Mouse (Mus musculus) E14TG2a.4 (cell line): ENCODE measurements around the gene Rbms3.

Source experiments
- H3K27me3 ChIP-seq: 2 replicates; pipeline ENCODE4 v1.6.1; 2014; ENCODE audit warnings: low read length, control low read depth; ENCODE audit not compliant: insufficient read depth
- H3K36me3 ChIP-seq: 2 replicates; pipeline ENCODE4 v1.6.1; 2014; ENCODE audit warnings: low read length, control low read depth; ENCODE audit not compliant: insufficient read depth
- H3K4me1 ChIP-seq: replicated peaks from 2 replicates; pipeline ENCODE4 v1.6.1; 2014; ENCODE audit warnings: low read depth, low read length, control low read depth
- H3K4me3 ChIP-seq: replicated peaks from 2 replicates; pipeline ENCODE4 v1.5.1; 2014; ENCODE audit warnings: mild to moderate bottlenecking, low read length
- H3K9me3 ChIP-seq: 2 replicates; pipeline ENCODE4 v1.6.1; 2014; ENCODE audit warnings: low read length, control low read depth
- CTCF ChIP-seq: conservative IDR thresholded peaks from 2 replicates; pipeline ENCODE4 v1.5.1; 2014; ENCODE audit warnings: low read length
- NANOG ChIP-seq: IDR thresholded peaks from 2 replicates; pipeline ENCODE4 v1.6.1; 2014; ENCODE audit warnings: borderline replicate concordance, low read length, mixed read lengths
- POU5F1 ChIP-seq: IDR thresholded peaks from 2 replicates; pipeline ENCODE4 v1.6.1; 2014; ENCODE audit warnings: low read length, borderline replicate concordance

The Rbms3 gene

DNA sequence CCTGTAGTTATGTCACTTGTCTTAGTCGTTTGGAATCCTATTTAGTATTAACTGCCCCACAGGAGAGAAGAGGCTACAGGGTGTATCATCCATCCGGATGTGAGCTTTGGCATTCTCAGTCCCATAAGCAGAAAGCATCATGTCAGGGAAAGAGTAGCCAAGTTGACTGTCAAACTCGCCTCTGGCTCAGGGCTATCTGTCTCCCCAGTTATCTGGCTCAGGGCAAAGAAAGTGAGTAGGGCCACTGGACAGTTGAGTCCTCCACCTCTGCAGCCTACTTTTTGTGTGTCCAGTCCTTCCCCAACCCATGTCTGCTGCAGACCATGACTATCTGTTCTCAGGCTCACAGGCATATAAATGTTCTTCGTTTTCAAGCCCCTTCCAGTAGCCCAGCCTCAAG lies 968.7 kb downstream of the Rbms3 start:
- Histone ChIP-seq H3K4me1 (no peaks in the 10 kb centered on the region), H3K4me3 (no peak overlapping the region), H3K36me3 (no peaks in the 10 kb centered on the region), H3K9me3 (no peaks in the 10 kb centered on the region), H3K27me3 (no peaks in the 10 kb centered on the region)
- TF ChIP-seq CTCF = no peak
- no peak for TF ChIP-seq POU5F1
- TF ChIP-seq NANOG = no peak

DNA sequence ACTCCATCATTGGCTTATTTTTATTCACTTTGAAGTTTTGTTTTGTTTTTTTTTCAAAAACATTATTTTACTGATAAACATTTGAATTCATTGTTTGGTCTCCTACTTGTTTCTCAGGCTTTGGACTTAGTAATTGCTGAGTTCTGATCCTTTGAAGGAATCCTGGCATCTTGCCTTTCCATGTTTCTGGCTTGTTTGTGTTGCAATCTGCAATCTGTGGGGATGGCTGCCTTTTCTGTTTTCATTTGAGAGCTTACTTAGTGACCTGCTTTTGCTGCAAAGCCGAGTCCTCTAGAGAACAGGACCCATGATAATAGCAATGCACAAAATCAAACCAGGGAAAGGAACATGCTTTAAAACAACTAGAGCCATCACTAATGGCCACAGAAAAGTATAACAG lies 969.8 kb downstream of the Rbms3 start:
- Histone ChIP-seq H3K27me3 (no peaks in the 10 kb centered on the region), H3K4me1 (no peaks in the 10 kb centered on the region), H3K36me3 (no peaks in the 10 kb centered on the region), H3K9me3 (no peaks in the 10 kb centered on the region), H3K4me3 (no peak overlapping the region)
- no peak for TF ChIP-seq NANOG
- no peak for TF ChIP-seq CTCF
- no peak for TF ChIP-seq POU5F1

DNA sequence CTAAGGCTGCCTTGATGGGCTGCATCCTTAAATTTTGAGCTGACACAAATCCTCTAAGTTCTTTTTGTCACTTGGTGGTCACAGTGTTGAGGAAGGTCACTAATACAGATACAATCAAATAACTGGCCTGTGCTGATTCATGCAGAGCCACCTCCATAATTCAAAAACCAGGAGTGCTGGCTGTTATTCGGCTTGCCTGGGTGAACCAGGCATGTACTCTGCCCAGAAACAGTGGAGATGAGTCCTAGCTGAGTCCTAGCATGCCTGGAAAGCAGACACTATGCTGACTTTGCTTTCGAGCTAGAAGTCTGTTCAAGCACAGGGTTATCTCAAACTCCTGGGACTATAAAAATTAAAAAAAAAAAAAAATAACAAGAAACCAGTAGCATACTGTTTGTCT lies 972.6 kb downstream of the Rbms3 start:
- Histone ChIP-seq H3K4me1 (no peaks in the 10 kb centered on the region), H3K4me3 (no peak overlapping the region), H3K9me3 (no peaks in the 10 kb centered on the region), H3K27me3 (no peaks in the 10 kb centered on the region), H3K36me3 (no peaks in the 10 kb centered on the region)
- TF ChIP-seq NANOG (no peak), POU5F1 (no peak), CTCF (no peak)

GRCm38 (mm10) chr9:116651414-116651813 lies 978.3 kb downstream of the Rbms3 start:
- Histone ChIP-seq H3K36me3 (no peaks in the 10 kb centered on the region), H3K4me3 (no peak overlapping the region), H3K9me3 (no peaks in the 10 kb centered on the region), H3K4me1 (peaks cover 11% of the 10 kb centered on the region), H3K27me3 (no peaks in the 10 kb centered on the region)
- TF ChIP-seq CTCF (peak; percentile 65), POU5F1 (no peak)

GRCm38 (mm10) chr9:116649955-116650354 lies 979.8 kb downstream of the Rbms3 start:
- Histone ChIP-seq H3K36me3 (no peaks in the 10 kb centered on the region), H3K9me3 (no peaks in the 10 kb centered on the region), H3K27me3 (no peaks in the 10 kb centered on the region), H3K4me3 (no peak overlapping the region), H3K4me1 (peaks cover 11% of the 10 kb centered on the region)
- TF ChIP-seq NANOG = no peak
- no peak for TF ChIP-seq CTCF
- TF ChIP-seq POU5F1 = no peak

DNA sequence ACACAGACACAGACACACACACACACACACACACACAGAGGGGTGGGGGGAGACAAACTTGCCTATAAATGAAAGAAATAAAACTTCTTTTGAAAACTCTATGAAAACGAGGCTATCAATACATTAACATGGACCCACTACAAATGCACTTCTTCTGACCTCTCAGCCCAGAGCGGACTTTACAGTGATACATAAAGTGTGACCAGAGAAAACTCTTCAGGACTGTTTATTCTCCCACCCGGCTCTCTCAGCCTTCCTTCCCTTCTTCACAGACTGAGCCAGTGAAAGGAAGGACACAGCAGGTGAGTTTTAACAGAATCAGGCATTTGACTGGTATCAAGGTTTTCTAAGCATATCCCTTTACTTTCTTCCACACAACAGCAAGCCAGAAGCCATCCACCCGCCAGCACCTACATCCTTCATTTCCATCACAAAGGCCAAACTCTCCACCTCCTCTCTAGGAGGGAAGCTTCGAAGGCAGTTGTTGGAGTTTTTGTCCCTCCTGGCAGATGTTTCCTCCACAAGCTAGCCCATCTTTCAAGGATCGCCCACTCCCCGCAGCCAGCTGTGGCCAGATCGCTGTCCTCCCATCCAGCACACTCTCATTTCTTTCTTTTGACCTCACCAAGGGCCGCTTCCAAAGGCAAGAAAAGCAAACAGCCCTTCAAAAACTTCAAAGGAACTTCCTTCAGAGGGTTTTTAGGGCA lies 980.5 kb downstream of the Rbms3 start:
- TF ChIP-seq NANOG = no peak
- peak; percentile 76 for TF ChIP-seq POU5F1
- H3K4me1 ChIP-seq = peaks cover 11% of the 10 kb centered on the region
- H3K36me3 ChIP-seq = no peaks in the 10 kb centered on the region
- no peaks in the 10 kb centered on the region for H3K27me3 ChIP-seq
- H3K4me3 ChIP-seq = no peak overlapping the region
- no peaks in the 10 kb centered on the region for H3K9me3 ChIP-seq

- no peaks in the 10 kb centered on the region for H3K36me3 ChIP-seq
Measured at GRCm38 (mm10) chr9:116644616-116645015, 985.1 kb downstream of the Rbms3 start.

GRCm38 (mm10) chr9:116640302-116640679 lies 989.4 kb downstream of the Rbms3 start:
- H3K36me3 ChIP-seq = no peaks in the 10 kb centered on the region
- H3K4me1 ChIP-seq = peaks cover 20% of the 10 kb centered on the region
- no peak for TF ChIP-seq NANOG
- no peak for TF ChIP-seq CTCF
- no peak for TF ChIP-seq POU5F1
- H3K27me3 ChIP-seq = no peaks in the 10 kb centered on the region
- peaks cover 9% of the 10 kb centered on the region; the same call in 1 of the 2 replicates for H3K9me3 ChIP-seq
- H3K4me3 ChIP-seq = no peak overlapping the region

More at GRCm38 (mm10) chr9:116644616-116645015, 985.1 kb downstream of the Rbms3 start:
- no peaks in the 10 kb centered on the region for H3K27me3 ChIP-seq
- no peak overlapping the region for H3K4me3 ChIP-seq
- TF ChIP-seq POU5F1 = no peak
- no peak for TF ChIP-seq CTCF
- TF ChIP-seq NANOG = no peak
- H3K9me3 ChIP-seq = no peaks in the 10 kb centered on the region
- peaks cover 18% of the 10 kb centered on the region for H3K4me1 ChIP-seq

GRCm38 (mm10) chr9:116639597-116640301 lies 990.0 kb downstream of the Rbms3 start:
- H3K9me3 ChIP-seq = peaks cover 9% of the 10 kb centered on the region; the same call in 1 of the 2 replicates
- peaks cover 20% of the 10 kb centered on the region for H3K4me1 ChIP-seq
- no peaks in the 10 kb centered on the region for H3K27me3 ChIP-seq
- TF ChIP-seq CTCF (no peak), NANOG (peak; percentile 64; the same call in 1 of the 2 replicates), POU5F1 (no peak)
- H3K4me3 ChIP-seq = no peak overlapping the region
- H3K36me3 ChIP-seq = no peaks in the 10 kb centered on the region
